Mouse (Mus musculus) stomach, embryonic 15.5 days (tissue): ENCODE results near the gene Ncln. TPM values are rescaled to one million over a fixed set of nuclear protein-coding genes. Genes with fewer than 3 reads are reported as not detected.

Experiments
- ATAC-seq: fragments of 200-750 bp; cut with Nextera tagmentation; 2 replicates; pipeline ENCODE4 v1.8.0; 2017; ENCODE audit warnings: low read depth, moderate number of reproducible peaks, moderate TSS enrichment; ENCODE audit not compliant: insufficient read depth, low FRiP score
- H3K27ac ChIP-seq: fragments of 300-500 bp; sonication (generic); 2 replicates; pipeline ENCODE4 v1.5.1; 2015; ENCODE audit warnings: mild to moderate bottlenecking, inconsistent platforms
- H3K27me3 ChIP-seq: fragments of 300-500 bp; sonication (generic); replicated peaks from 2 replicates; pipeline ENCODE4 v1.6.1; 2015; ENCODE audit warnings: inconsistent platforms
- H3K36me3 ChIP-seq: fragments of 300-500 bp; sonication (generic); 2 replicates; pipeline ENCODE4 v1.6.1; 2015; ENCODE audit warnings: inconsistent platforms
- H3K4me1 ChIP-seq: fragments of 300-500 bp; sonication (generic); 2 replicates; pipeline ENCODE4 v1.6.1; 2015; ENCODE audit warnings: inconsistent platforms
- H3K4me2 ChIP-seq: fragments of 300-500 bp; sonication (generic); 2 replicates; pipeline ENCODE4 v1.6.1; 2015; ENCODE audit warnings: mild to moderate bottlenecking, inconsistent platforms
- H3K4me3 ChIP-seq: fragments of 300-500 bp; sonication (generic); replicated peaks from 2 replicates; pipeline ENCODE4 v1.5.1; 2015; ENCODE audit warnings: inconsistent platforms
- H3K9ac ChIP-seq: fragments of 300-500 bp; sonication (generic); 2 replicates; pipeline ENCODE4 v1.6.1; 2015; ENCODE audit warnings: inconsistent platforms
- H3K9me3 ChIP-seq: fragments of 300-500 bp; sonication (generic); 2 replicates; pipeline ENCODE4 v1.6.1; 2016; ENCODE audit warnings: inconsistent platforms
- microRNA-seq: library from miRNA; unstranded; fragments of <30 nt; microRNA quantifications from one replicate; pipeline ENCODE4, GENCODE M21; 2016
- polyA plus RNA-seq: library from polyadenylated mRNA; unstranded; fragments of >200 nt; fragmentation: Nextera tagmentation; extraction: Ambion mirVana; gene quantifications from 2 replicates; pipeline ENCODE4 v1.2.1, GENCODE M21; 2015

Ncln gene
- polyA plus RNA-seq, 1 experiment from 2014 or later, result 83.9 TPM

- no peak overlapping the region for H3K27ac ChIP-seq
- no peak for ATAC-seq
These were observed 55.2 kb downstream of the Ncln start for GRCm38 (mm10) chr10:81441019-81441418.

More at GRCm38 (mm10) chr10:81441019-81441418, 55.2 kb downstream of the Ncln start:
- Histone ChIP-seq H3K4me1 (no peaks in the 10 kb centered on the region), H3K36me3 (no peaks in the 10 kb centered on the region), H3K9ac (no peak overlapping the region), H3K4me3 (no peak overlapping the region), H3K9me3 (no peaks in the 10 kb centered on the region), H3K4me2 (no peak overlapping the region), H3K27me3 (no peaks in the 10 kb centered on the region)

Small RNAs within 50 kb of the gene (microRNA-seq; reads per million reads assigned to microRNA genes)
- not detected for gene Gm25595

Other genes with a start within 250 kb of the Ncln start
- gene Matk, start 243.5 kb downstream of the Ncln start, polyA plus RNA-seq, result 3.4 and 3.8 TPM in 2 replicates
- 217 and 233 TPM in 2 replicates for gene Mrpl54, start 229.5 kb downstream of the Ncln start, polyA plus RNA-seq
- 54.4 and 58.1 TPM in 2 replicates for gene Apba3, start 229.4 kb downstream of the Ncln start, polyA plus RNA-seq
- gene Tjp3, start 204.8 kb downstream of the Ncln start, polyA plus RNA-seq, result 32.6 and 38.7 TPM in 2 replicates
- gene Pip5k1c, start 203.4 kb downstream of the Ncln start, polyA plus RNA-seq, result 43.1 and 47.6 TPM in 2 replicates
- 40.5 and 40.9 TPM in 2 replicates for gene Cactin, start 175.3 kb downstream of the Ncln start, polyA plus RNA-seq
- gene Tbxa2r, start 167.7 kb downstream of the Ncln start, polyA plus RNA-seq, result 23.5 and 25.3 TPM in 2 replicates
- gene Gipc3, start 153.1 kb downstream of the Ncln start, polyA plus RNA-seq, result 0.04 and 0.12 TPM in 2 replicates
- 78.8 and 79.1 TPM in 2 replicates for gene Hmg20b, start 145.9 kb downstream of the Ncln start, polyA plus RNA-seq
- 12.8 and 13.6 TPM in 2 replicates for gene Mfsd12, start 138.9 kb downstream of the Ncln start, polyA plus RNA-seq
- 1.2 and 1.5 TPM in 2 replicates for gene 4930404N11Rik, start 130.6 kb downstream of the Ncln start, polyA plus RNA-seq
- gene Fzr1, start 117.9 kb downstream of the Ncln start, polyA plus RNA-seq, result 88.5 and 90.5 TPM in 2 replicates
- 78.9 and 80.4 TPM in 2 replicates for gene Dohh, start 112.0 kb downstream of the Ncln start, polyA plus RNA-seq
- 2.9 and 3.3 TPM in 2 replicates for gene Gm48551, start 111.9 kb downstream of the Ncln start, polyA plus RNA-seq
- gene Gm48552, start 107.4 kb downstream of the Ncln start, polyA plus RNA-seq, result 0.41 and 1.4 TPM in 2 replicates
- 59.5 and 77.5 TPM in 2 replicates for gene Smim24, start 103.3 kb downstream of the Ncln start, polyA plus RNA-seq
- gene Nfic, start 40.8 kb downstream of the Ncln start, polyA plus RNA-seq, result 65.5 and 78.2 TPM in 2 replicates
- 1.7 and 1.8 TPM in 2 replicates for gene Celf5, start 13.7 kb downstream of the Ncln start, polyA plus RNA-seq
- 1.4 and 1.6 TPM in 2 replicates for gene S1pr4, start 3.7 kb upstream of the Ncln start, polyA plus RNA-seq
- gene Gna15, start 27.8 kb upstream of the Ncln start, polyA plus RNA-seq, result 4.4 and 5.8 TPM in 2 replicates
- 113 and 134 TPM in 2 replicates for gene Gna11, start 48.8 kb upstream of the Ncln start, polyA plus RNA-seq
- gene Aes, start 63.1 kb upstream of the Ncln start, polyA plus RNA-seq, result 692 and 697 TPM in 2 replicates
- gene Tle2, start 78.2 kb upstream of the Ncln start, polyA plus RNA-seq, result 28.8 and 35.6 TPM in 2 replicates
- 31.2 and 42.1 TPM in 2 replicates for gene Tle6, start 104.7 kb upstream of the Ncln start, polyA plus RNA-seq
- gene BC025920, start 109.9 kb upstream of the Ncln start, polyA plus RNA-seq, result 0.55 and 0.71 TPM in 2 replicates
- 32.9 and 33.3 TPM in 2 replicates for gene Sirt6, start 131.4 kb upstream of the Ncln start, polyA plus RNA-seq
- 10.9 and 12.6 TPM in 2 replicates for gene Ankrd24, start 132.1 kb upstream of the Ncln start, polyA plus RNA-seq
- 4.3 and 5.2 TPM in 2 replicates for gene Gm10778, start 152.7 kb upstream of the Ncln start, polyA plus RNA-seq
- 11.8 and 13.6 TPM in 2 replicates for gene Zfp433, start 208.4 kb upstream of the Ncln start, polyA plus RNA-seq